Comparison of ENCODE assay signal across 20 mouse cellular contexts in the genomic region with DNA sequence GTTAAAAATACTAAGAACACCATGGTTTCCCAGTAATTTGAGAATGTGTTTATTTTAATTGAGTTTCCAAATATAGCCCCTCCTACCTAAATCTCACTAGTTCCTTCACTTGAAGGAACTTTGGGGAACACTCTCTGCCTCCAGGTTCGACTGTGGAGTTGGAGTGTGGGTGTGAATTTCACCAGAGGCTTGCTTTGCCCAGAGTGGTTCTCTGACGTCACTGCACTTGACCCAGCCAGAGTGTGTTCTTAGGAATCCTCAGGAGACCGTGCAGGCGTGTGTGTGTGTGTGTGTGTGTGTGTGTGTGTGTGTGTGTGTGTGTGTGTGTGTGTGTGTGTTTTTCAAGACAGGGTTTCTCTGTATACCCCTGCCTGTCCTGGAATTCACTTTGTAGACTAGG. TPM values are rescaled to one million over a fixed set of nuclear protein-coding genes. Genes with fewer than 3 reads are reported as not detected.
DNase-seq lines count a peak whose midpoint lies in the region; ATAC-seq and TF ChIP-seq lines count a peak whose summit lies in the region.
"Had no signal": no experiment of that assay in that cellular context is flagged by ENCODE, and none has a peak within 500 bp of the region (broad histone marks: within the 10 kb centered on the region; RNA-seq: fewer than 3 reads in every experiment).

No protein-coding gene starts in this region.

- no peak for TF ChIP-seq CTCF in lung, adult 2 months (IDR thresholded peaks at IDR 0.05; ENCODE audit: insufficient read depth, low read length)

- DNase-seq in frontal cortex, postnatal 36 days (ENCODE audit: low spot score in 2 of 2) = peak; percentile 30 to 40
- DNase-seq in frontal cortex, postnatal 14 days (ENCODE audit: low spot score in 2 of 2) = no peak
- peak; percentile 50 for DNase-seq in NIH3T3 (ENCODE audit: low read depth)
- peak; percentile 46 for DNase-seq in lung, adult 2 months
- DNase-seq in lung, postnatal 4 days = peak; percentile 70 to 81
- no peak for DNase-seq in thymus, postnatal 14 days
- no peak for DNase-seq in cerebellum, postnatal 25 days
- DNase-seq: adrenal gland, postnatal 25 days; cerebellum, adult 18-20 months; cerebellum, postnatal 36 days; gastrocnemius, postnatal 36 days; kidney, adult 2 months; kidney, postnatal 25 days; spleen, adult 18-20 months had no signal

- TF ChIP-seq POLR2A in lung, adult 2 months (IDR thresholded peaks at IDR 0.05; ENCODE audit: borderline replicate concordance, extremely low read depth, low read depth, low read length) = no peak

- H3K4me1 ChIP-seq in lung, adult 2 months (ENCODE audit: control insufficient read depth, insufficient read depth, low read length) = peaks cover 7% of the 10 kb centered on the region

- no peak overlapping the region for H3K4me3 ChIP-seq in lung, adult 2 months (replicated peaks; ENCODE audit: extremely low read depth, low read depth, low read length)
- H3K4me3 ChIP-seq: embryonic facial prominence, embryonic 15.5 days; neural tube, embryonic 12.5 days; stomach, embryonic 15.5 days had no signal

- no peak for ATAC-seq in monocyte, adult 5-6 weeks (replicated peaks; ENCODE audit: insufficient number of reproducible peaks, low FRiP score, low TSS enrichment, poor library complexity, severe bottlenecking)
- ATAC-seq: forebrain, embryonic 16.5 days; inflammation-experienced regulatory T-cells, adult 6 months had no signal

- 23% methylated on average over 4 of the region's 4 CpGs for WGBS in lung, adult 2 months

RNA-seq across cellular contexts. Expression of a gene that starts 4.8 kb away (rescaled TPM):
- polyA plus RNA-seq in lung, adult 2 months (2012; rRNA removed) = 8.9 TPM in 2 replicates
- total RNA-seq in monocyte, adult 5-6 weeks (2017) = 6.7 to 8.8 TPM (median 7.8 TPM) in 3 replicates

RNA-seq across cellular contexts. Expression of a gene that starts 7.7 kb away (rescaled TPM):
- 43.6 and 48.6 TPM in 2 replicates for polyA plus RNA-seq in lung, adult 2 months (2012; rRNA removed)
- total RNA-seq in monocyte, adult 5-6 weeks (2017) = 7.1 to 11.1 TPM (median 9.6 TPM) in 3 replicates

RNA-seq across cellular contexts. Expression of a gene that starts 12.1 kb away (rescaled TPM):
- 64.2 and 72.5 TPM in 2 replicates for polyA plus RNA-seq in lung, adult 2 months (2012; rRNA removed)
- total RNA-seq in monocyte, adult 5-6 weeks (2017) = 7.5 to 11.4 TPM (median 10.5 TPM) in 3 replicates

RNA-seq across cellular contexts. Expression of a gene that starts 26.6 kb away (rescaled TPM):
- 15.9 and 21.6 TPM in 2 replicates for polyA plus RNA-seq in lung, adult 2 months (2012; rRNA removed)
- total RNA-seq in monocyte, adult 5-6 weeks (2017) = 4.1 to 10.8 TPM (median 9.1 TPM) in 3 replicates

RNA-seq across cellular contexts. Expression of a gene that starts 37.5 kb away (rescaled TPM):
- polyA plus RNA-seq in lung, adult 2 months (2012; rRNA removed) = 0.08 TPM in 1 of 2 replicates, not detected in the other
- total RNA-seq in monocyte, adult 5-6 weeks (2017) = not detected in 3 replicates
- polyA plus RNA-seq: inflammation-experienced regulatory T-cells, adult 6 months had no signal

Comparison
In these comparisons a context has a peak if more than half of its experiments do, and no peak if none do; other contexts are left out.
1. DNase-seq: peak in frontal cortex, postnatal 36 days (2 of 2), NIH3T3 (single experiment), lung, adult 2 months (single experiment) and lung, postnatal 4 days (2 of 2); none in frontal cortex, postnatal 14 days (0 of 2), thymus, postnatal 14 days (single experiment) and cerebellum, postnatal 25 days (0 of 2).